ENCODE assay signal across 8 mouse cellular contexts in genomic region chr6:127541617-127542374, GRCm38 (mm10). TPM values are rescaled to one million over a fixed set of nuclear protein-coding genes. Genes with fewer than 3 reads are reported as not detected.
DNase-seq lines count a peak whose midpoint lies in the region; ATAC-seq and TF ChIP-seq lines count a peak whose summit lies in the region.

No protein-coding gene starts in this region.

- no peak overlapping the region for H3K27ac ChIP-seq in ES-E14 (ENCODE audit: insufficient read depth, low read depth, low read length, poor library complexity, severe bottlenecking)
- H3K27ac ChIP-seq in intestine, embryonic 16.5 days (ENCODE audit: low read length): no peak overlapping the region
- no peak overlapping the region for H3K27ac ChIP-seq in neural tube, embryonic 11.5 days (ENCODE audit: low read depth, low read length)

- H3K4me2 ChIP-seq in intestine, embryonic 16.5 days (ENCODE audit: low read depth, low read length): no peak overlapping the region
- no peak overlapping the region for H3K4me2 ChIP-seq in neural tube, embryonic 11.5 days (ENCODE audit: low read depth)

- peak; percentile 44; the same call in 1 of the 2 replicates for ATAC-seq in intestine, embryonic 16.5 days
- ATAC-seq in neural tube, embryonic 11.5 days (ENCODE audit: insufficient read depth, low FRiP score, low TSS enrichment): no peak

- WGBS in intestine, embryonic 16.5 days: 35% methylated on average over 18 of the region's 18 CpGs
- WGBS in neural tube, embryonic 11.5 days: 32% methylated on average over 18 of the region's 18 CpGs

- no peaks in the 10 kb centered on the region for H3K4me1 ChIP-seq in ES-E14 (ENCODE audit: control insufficient read depth in 2 of 2, insufficient read depth in 2 of 2, low read length in 2 of 2, poor library complexity in 1 of 2)
- no peaks in the 10 kb centered on the region; the same call in 1 of the 2 replicates for H3K4me1 ChIP-seq in intestine, embryonic 16.5 days (ENCODE audit: control insufficient read depth, insufficient read depth, low read length)
- H3K4me1 ChIP-seq in neural tube, embryonic 11.5 days (ENCODE audit: control insufficient read depth, insufficient read depth, low read length): no peaks in the 10 kb centered on the region; the same call in 1 of the 2 replicates

- H3K9ac ChIP-seq in ES-E14 (ENCODE audit: insufficient read depth, low read depth, low read length, poor library complexity, severe bottlenecking): no peak overlapping the region
- no peak overlapping the region for H3K9ac ChIP-seq in intestine, embryonic 16.5 days (ENCODE audit: low read depth, low read length)
- H3K9ac ChIP-seq in neural tube, embryonic 11.5 days (ENCODE audit: low read length): no peak overlapping the region

- H3K36me3 ChIP-seq in ES-E14 (ENCODE audit: control insufficient read depth, insufficient read depth, low read length, poor library complexity, severe bottlenecking): no peaks in the 10 kb centered on the region
- no peaks in the 10 kb centered on the region for H3K36me3 ChIP-seq in intestine, embryonic 16.5 days (ENCODE audit: control insufficient read depth, insufficient read depth, low read length)
- H3K36me3 ChIP-seq in neural tube, embryonic 11.5 days (ENCODE audit: control insufficient read depth, insufficient read depth, low read length): no peaks in the 10 kb centered on the region

- intact Hi-C loops in left cerebral cortex, postnatal 4 days (cut with DNase I): no loop called here

- no peak overlapping the region for H3K4me3 ChIP-seq in ES-E14 (ENCODE audit: insufficient read depth in 1 of 2, low read depth in 1 of 2, low read length in 2 of 2, poor library complexity in 1 of 2, severe bottlenecking in 1 of 2)
- H3K4me3 ChIP-seq in intestine, embryonic 16.5 days (ENCODE audit: low read length): no peak overlapping the region
- H3K4me3 ChIP-seq in neural tube, embryonic 11.5 days (ENCODE audit: low read depth, low read length): no peak overlapping the region

- H3K9me3 ChIP-seq in ES-E14 (ENCODE audit: control insufficient read depth, insufficient read depth, low read depth, low read length): no peaks in the 10 kb centered on the region
- H3K9me3 ChIP-seq in intestine, embryonic 16.5 days (ENCODE audit: control insufficient read depth, low read length): no peaks in the 10 kb centered on the region
- H3K9me3 ChIP-seq in neural tube, embryonic 11.5 days (ENCODE audit: control insufficient read depth, low read length): no peaks in the 10 kb centered on the region

- DNase-seq in 3T3-L1 (ENCODE audit: low read depth, low spot score) (peak; percentile 85), ES-E14 (ENCODE audit: low read depth, low spot score) (peak; percentile 69)
- DNase-seq in cerebellum, adult 8-10 months: peak; percentile 30
- DNase-seq in frontal cortex, postnatal 14 days (ENCODE audit: low spot score in 2 of 2): peak; percentile 38 to 62
- peak; percentile 48 for DNase-seq in left cerebral cortex, postnatal 4 days
- peak; percentile 66 for DNase-seq in neural tube, embryonic 11.5 days (ENCODE audit: low spot score)
- peak; percentile 57 for DNase-seq in thymus, postnatal 4 days

- no peaks in the 10 kb centered on the region for H3K27me3 ChIP-seq in intestine, embryonic 16.5 days (replicated peaks; ENCODE audit: control insufficient read depth, insufficient read depth, low read length)
- H3K27me3 ChIP-seq in neural tube, embryonic 11.5 days (ENCODE audit: control insufficient read depth, insufficient read depth, low read length): no peaks in the 10 kb centered on the region

- in situ Hi-C loops in ES-E14 (cut with MboI; ENCODE audit: low sequenced_read_pairs in 2 of 2, unreplicated experiment in 2 of 2): no loop called here

TF ChIP-seq in ES-E14, 5 proteins besides CTCF, POLR2A, EP300 and RAD21:
- no peak for TF ChIP-seq ZNF384 (IDR thresholded peaks at IDR 0.05; ENCODE audit: low read depth, low read length)
- TF ChIP-seq MAFK (IDR thresholded peaks at IDR 0.05; ENCODE audit: insufficient read depth, low read depth, low read length): no peak
- no peak for TF ChIP-seq CHD2 (IDR thresholded peaks at IDR 0.05; ENCODE audit: low read depth, low read length)
- TF ChIP-seq ZC3H11A (IDR thresholded peaks at IDR 0.05; ENCODE audit: borderline replicate concordance, low read depth, low read length): peak; percentile 55; the same call in 1 of the 2 replicates
- TF ChIP-seq HCFC1 (IDR thresholded peaks at IDR 0.05; ENCODE audit: borderline replicate concordance, insufficient read depth, low read length): no peak

RNA-seq across cellular contexts. Expression of gene Cracr2a, which starts 19.3 kb away (rescaled TPM):
- 0.76 and 0.95 TPM in 2 replicates for total RNA-seq in ES-E14 (2012; rRNA removed)
- polyA plus RNA-seq in intestine, embryonic 16.5 days (2015; fragmentation: Nextera tagmentation; extraction: Ambion mirVana): 2.6 and 3.6 TPM in 2 replicates
- 1 to 10 TPM; 1.2 to 1.4 TPM for total RNA-seq in left cerebral cortex, postnatal 4 days (2021)
- polyA plus RNA-seq in neural tube, embryonic 11.5 days (2014; fragmentation: Nextera tagmentation; extraction: Ambion mirVana): 0.58 and 0.66 TPM in 2 replicates

Comparison
In these comparisons a context has a peak if more than half of its experiments do, and no peak if none do; other contexts are left out.
1. DNase-seq: peak in every context shown above with its lines; median percentile 85 in 3T3-L1; 69 in ES-E14; 66 in neural tube, embryonic 11.5 days; 57 in thymus, postnatal 4 days; 50 in frontal cortex, postnatal 14 days; 48 in left cerebral cortex, postnatal 4 days; 30 in cerebellum, adult 8-10 months.